Mouse (Mus musculus): ENCODE results near the gene Taf15. TPM values are rescaled to one million over a fixed set of nuclear protein-coding genes. Genes with fewer than 3 reads are reported as not detected.

The Taf15 gene
- total and polyA plus RNA-seq, 3 experiments: 31.8 to 236 TPM; not detected in 1

DNA sequence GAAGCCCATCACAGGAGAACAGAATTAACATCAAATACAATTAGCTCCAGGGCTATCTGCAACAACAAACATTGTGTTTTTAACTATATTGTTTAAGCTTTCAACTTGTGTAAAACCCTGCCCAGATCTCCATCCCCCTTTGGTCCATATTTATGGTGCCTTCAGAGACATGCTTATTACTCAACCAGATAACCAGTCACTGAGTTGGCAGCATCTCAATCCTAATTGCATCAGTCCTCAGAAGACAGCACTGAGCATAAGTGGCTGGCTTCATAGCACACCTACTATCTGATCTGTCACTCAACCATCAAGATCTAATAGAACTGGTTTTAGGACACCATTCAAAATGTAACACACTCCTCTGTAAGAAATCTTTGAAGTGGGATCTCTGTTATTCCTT is 36.6 kb downstream of the Taf15 start:
- H3K9me3 ChIP-seq (replicated peaks; ENCODE audit: insufficient read depth, low read length): no peaks in the 10 kb centered on the region
- H3K27ac ChIP-seq (ENCODE audit: control insufficient read depth, low read depth, low read length): no peak overlapping the region
- no peak for DNase-seq (ENCODE audit: low read depth, low spot score)
- H3K36me3 ChIP-seq (ENCODE audit: control insufficient read depth in 1 of 2, insufficient read depth in 2 of 2, low read length in 2 of 2): peaks cover 3 to 20% of the 10 kb centered on the region in 2 experiments; a peak in 3 of 4 replicates
- no peak overlapping the region for H3K9ac ChIP-seq (ENCODE audit: control insufficient read depth, low read depth, low read length, poor library complexity, severe bottlenecking)
- H3K4me3 ChIP-seq (ENCODE audit: control insufficient read depth in 1 of 2, insufficient read depth in 1 of 2, low read depth in 2 of 2, low read length in 2 of 2): no peak overlapping the region
- H3K79me2 ChIP-seq (ENCODE audit: control insufficient read depth, insufficient read depth, low read length, poor library complexity): no peaks in the 10 kb centered on the region
- no peaks in the 10 kb centered on the region for H3K27me3 ChIP-seq (ENCODE audit: control insufficient read depth in 1 of 2, insufficient read depth in 2 of 2, low read length in 2 of 2)
- TF ChIP-seq GABPA (IDR thresholded peaks at IDR 0.05; ENCODE audit: low read depth, low read length) (no peak), RCOR1 (IDR thresholded peaks at IDR 0.05; ENCODE audit: low read depth, low read length) (no peak), POLR2AphosphoS2 (IDR thresholded peaks at IDR 0.05; ENCODE audit: low read length) (no peak), KAT2A (conservative IDR thresholded peaks at IDR 0.05; ENCODE audit: low read depth, low read length) (no peak), ETS1 (IDR thresholded peaks at IDR 0.05; ENCODE audit: low read depth, low read length) (no peak), USF2 (IDR thresholded peaks at IDR 0.05; ENCODE audit: borderline replicate concordance in 1 of 2, insufficient read depth in 1 of 2, low read depth in 1 of 2, low read length in 2 of 2) (no peak), TAL1 (IDR thresholded peaks at IDR 0.05; ENCODE audit: low read length) (no peak), MAZ (IDR thresholded peaks at IDR 0.05; ENCODE audit: low read depth, low read length) (no peak)
- no peaks in the 10 kb centered on the region for H3K4me1 ChIP-seq (ENCODE audit: control insufficient read depth in 1 of 2, insufficient read depth in 2 of 2, low read length in 2 of 2)

DNA sequence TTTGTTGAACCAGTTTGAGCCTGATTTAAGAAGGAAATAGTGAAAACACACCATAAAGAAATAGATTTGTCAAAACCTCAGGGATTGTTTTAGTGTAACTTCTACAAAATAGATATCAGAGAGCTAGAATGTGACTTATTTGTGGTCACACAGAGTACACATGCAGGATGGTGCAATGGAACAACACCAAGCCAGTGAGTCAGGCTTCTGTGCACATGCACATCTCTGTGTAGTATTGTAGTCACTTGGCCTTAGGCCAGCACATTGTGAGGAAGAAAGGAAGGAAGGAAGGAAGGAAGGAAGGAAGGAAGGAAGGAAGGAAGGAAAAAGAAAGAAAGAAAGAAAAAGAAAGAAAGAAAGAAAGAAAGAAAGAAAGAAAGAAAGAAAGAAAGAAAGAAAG is 44.3 kb downstream of the Taf15 start:
- no peak for DNase-seq (ENCODE audit: low read depth, low spot score)
- Histone ChIP-seq H3K9me3 (replicated peaks; ENCODE audit: insufficient read depth, low read length) (no peaks in the 10 kb centered on the region), H3K4me1 (ENCODE audit: control insufficient read depth in 1 of 2, insufficient read depth in 2 of 2, low read length in 2 of 2) (no peaks in the 10 kb centered on the region), H3K36me3 (ENCODE audit: control insufficient read depth in 1 of 2, insufficient read depth in 2 of 2, low read length in 2 of 2) (no peaks in the 10 kb centered on the region), H3K27me3 (ENCODE audit: control insufficient read depth in 1 of 2, insufficient read depth in 2 of 2, low read length in 2 of 2) (no peaks in the 10 kb centered on the region), H3K27ac (ENCODE audit: control insufficient read depth, low read depth, low read length) (no peak overlapping the region), H3K79me2 (ENCODE audit: control insufficient read depth, insufficient read depth, low read length, poor library complexity) (no peaks in the 10 kb centered on the region), H3K9ac (ENCODE audit: control insufficient read depth, low read depth, low read length, poor library complexity, severe bottlenecking) (no peak overlapping the region), H3K4me3 (ENCODE audit: control insufficient read depth in 1 of 2, insufficient read depth in 1 of 2, low read depth in 2 of 2, low read length in 2 of 2) (no peak overlapping the region)
- TF ChIP-seq MAFK (IDR thresholded peaks at IDR 0.05; ENCODE audit: borderline replicate concordance, low read depth, low read length) (no peak), MYC (IDR thresholded peaks at IDR 0.05; ENCODE audit: low read depth, low read length) (no peak), TAL1 (IDR thresholded peaks at IDR 0.05; ENCODE audit: low read length) (no peak), ELF1 (IDR thresholded peaks at IDR 0.05; ENCODE audit: low read depth, low read length) (no peak), SMC3 (IDR thresholded peaks at IDR 0.05; ENCODE audit: low read depth, low read length) (no peak), POLR2A (IDR thresholded peaks at IDR 0.05; ENCODE audit: control insufficient read depth in 1 of 2, insufficient read depth in 1 of 2, low read depth in 1 of 2, low read length in 2 of 2, poor library complexity in 1 of 2) (no peak), SIN3A (IDR thresholded peaks at IDR 0.05; ENCODE audit: low read length) (no peak), ZC3H11A (IDR thresholded peaks at IDR 0.05; ENCODE audit: low read depth, low read length) (no peak), TBP (IDR thresholded peaks at IDR 0.05; ENCODE audit: low read depth, low read length) (no peak), MYB (IDR thresholded peaks at IDR 0.05; ENCODE audit: low read depth, low read length) (no peak), NELFE (IDR thresholded peaks at IDR 0.05; ENCODE audit: low read depth, low read length) (no peak)

All from MEL (cell line).